Comparison of ENCODE assay signal across 13 mouse cellular contexts in the genomic region with DNA sequence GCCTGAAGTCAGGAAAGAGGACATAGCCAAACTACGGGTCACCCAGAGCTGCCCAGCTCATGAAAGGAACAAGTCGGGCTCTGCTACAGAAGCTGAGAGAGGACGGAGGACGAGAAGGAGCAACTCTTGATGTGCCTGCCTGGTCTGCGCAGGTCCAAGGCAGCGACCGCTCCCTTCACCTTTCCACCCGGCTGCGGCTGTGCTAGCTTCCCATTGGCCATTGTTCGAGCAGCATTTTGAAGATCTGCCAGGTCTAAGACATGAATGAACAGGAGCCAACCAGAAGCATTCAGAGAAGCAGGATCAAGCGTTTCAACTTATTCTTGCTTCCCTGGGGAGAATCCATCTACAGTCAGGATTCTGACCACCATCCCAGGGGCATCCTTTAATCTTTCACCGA.
A peak's percentile ranks its signal among the peaks of the same experiment; 100 is the strongest.
DNase-seq lines count a peak whose midpoint lies in the region; ATAC-seq and TF ChIP-seq lines count a peak whose summit lies in the region.
"Had no signal": no experiment of that assay in that cellular context is flagged by ENCODE, and none has a peak within 500 bp of the region (broad histone marks: within the 10 kb centered on the region; RNA-seq: fewer than 3 reads in every experiment).

No protein-coding gene starts in this region.

- H3K27me3 ChIP-seq in hindbrain, postnatal 0 days (ENCODE audit: insufficient read depth, low read length): no peaks in the 10 kb centered on the region
- peaks cover 31% of the 10 kb centered on the region for H3K27me3 ChIP-seq in hindbrain, embryonic 13.5 days
- H3K27me3 ChIP-seq in testis, adult 2 months (ENCODE audit: control insufficient read depth, insufficient read depth, low read length): no peaks in the 10 kb centered on the region
- 0 out of 2 replicates have a peak, but pooled peaks cover 3% of the 10 kb centered on the region for H3K27me3 ChIP-seq in stomach, embryonic 15.5 days (replicated peaks)
- H3K27me3 ChIP-seq in heart, embryonic 10.5 days (ENCODE audit: insufficient read depth, poor library complexity, severe bottlenecking): peaks cover 81% of the 10 kb centered on the region
- H3K27me3 ChIP-seq: Patski had no signal

- no peak for TF ChIP-seq CTCF in hindbrain, postnatal 0 days (IDR thresholded peaks at IDR 0.05; ENCODE audit: low read depth)
- TF ChIP-seq CTCF in lung, adult 2 months (IDR thresholded peaks at IDR 0.05; ENCODE audit: insufficient read depth, low read length): no peak
- TF ChIP-seq CTCF in testis, adult 2 months (IDR thresholded peaks at IDR 0.05; ENCODE audit: control insufficient read depth, insufficient read depth, insufficient replicate concordance, low read depth, low read length): no peak

- no peak for TF ChIP-seq POLR2A in lung, adult 2 months (IDR thresholded peaks at IDR 0.05; ENCODE audit: borderline replicate concordance, extremely low read depth, low read depth, low read length)
- no peak for TF ChIP-seq POLR2A in testis, adult 2 months (IDR thresholded peaks at IDR 0.05; ENCODE audit: control insufficient read depth, low read depth, low read length)

- no peaks in the 10 kb centered on the region for H3K36me3 ChIP-seq in hindbrain, postnatal 0 days (ENCODE audit: insufficient read depth, low read length)
- no peaks in the 10 kb centered on the region for H3K36me3 ChIP-seq in hindbrain, embryonic 13.5 days
- no peaks in the 10 kb centered on the region for H3K36me3 ChIP-seq in testis, adult 2 months (ENCODE audit: control insufficient read depth, insufficient read depth, low read length)
- H3K36me3 ChIP-seq in stomach, embryonic 15.5 days: no peaks in the 10 kb centered on the region
- no peaks in the 10 kb centered on the region for H3K36me3 ChIP-seq in heart, embryonic 10.5 days
- H3K36me3 ChIP-seq: embryonic facial prominence, embryonic 12.5 days; forebrain, embryonic 12.5 days; heart, embryonic 15.5 days; liver, embryonic 13.5 days had no signal

- no peak overlapping the region for H3K27ac ChIP-seq in hindbrain, postnatal 0 days
- no peak overlapping the region for H3K27ac ChIP-seq in hindbrain, embryonic 13.5 days
- H3K27ac ChIP-seq in testis, adult 2 months (ENCODE audit: control insufficient read depth, insufficient read depth, low read depth, low read length): no peak overlapping the region
- peak overlapping the region; percentile 48; the same call in 1 of the 2 replicates for H3K27ac ChIP-seq in stomach, embryonic 15.5 days
- H3K27ac ChIP-seq in heart, embryonic 10.5 days: no peak overlapping the region
- H3K27ac ChIP-seq: embryonic facial prominence, embryonic 12.5 days; forebrain, embryonic 12.5 days; heart, embryonic 15.5 days; liver, embryonic 13.5 days had no signal

- H3K4me1 ChIP-seq in hindbrain, postnatal 0 days (ENCODE audit: insufficient read depth, low read length): no peaks in the 10 kb centered on the region
- peaks cover 5% of the 10 kb centered on the region; the same call in 1 of the 2 replicates for H3K4me1 ChIP-seq in hindbrain, embryonic 13.5 days (replicated peaks)
- H3K4me1 ChIP-seq in lung, adult 2 months (ENCODE audit: control insufficient read depth, insufficient read depth, low read length): no peaks in the 10 kb centered on the region
- H3K4me1 ChIP-seq in testis, adult 2 months (ENCODE audit: control insufficient read depth, insufficient read depth, low read length): peaks cover 7% of the 10 kb centered on the region; the same call in 1 of the 2 replicates
- H3K4me1 ChIP-seq in stomach, embryonic 15.5 days: peaks cover 6% of the 10 kb centered on the region; the same call in 1 of the 2 replicates
- peaks cover 19% of the 10 kb centered on the region for H3K4me1 ChIP-seq in heart, embryonic 10.5 days
- H3K4me1 ChIP-seq: embryonic facial prominence, embryonic 12.5 days; forebrain, embryonic 12.5 days; liver, embryonic 13.5 days had no signal

- 57% methylated on average over 12 of the region's 12 CpGs for WGBS in hindbrain, postnatal 0 days
- 71% methylated on average over 12 of the region's 12 CpGs for WGBS in hindbrain, embryonic 13.5 days
- 49% methylated on average over 12 of the region's 12 CpGs for WGBS in lung, adult 2 months
- 54% methylated on average over 12 of the region's 12 CpGs for WGBS in stomach, embryonic 15.5 days
- WGBS in heart, embryonic 10.5 days: 68% methylated on average over 12 of the region's 12 CpGs

- no peak overlapping the region for H3K4me3 ChIP-seq in hindbrain, postnatal 0 days (ENCODE audit: low read length)
- H3K4me3 ChIP-seq in hindbrain, embryonic 13.5 days: no peak overlapping the region
- no peak overlapping the region for H3K4me3 ChIP-seq in lung, adult 2 months (replicated peaks; ENCODE audit: extremely low read depth, low read depth, low read length)
- H3K4me3 ChIP-seq in testis, adult 2 months (ENCODE audit: control insufficient read depth, low read depth, low read length): peak overlapping the region; percentile 66; the same call in 1 of the 2 replicates
- H3K4me3 ChIP-seq in stomach, embryonic 15.5 days (replicated peaks): no peak overlapping the region
- H3K4me3 ChIP-seq in heart, embryonic 10.5 days: no peak overlapping the region
- H3K4me3 ChIP-seq: liver, embryonic 13.5 days had no signal

- 0 out of 2 replicates have a peak overlapping the region, but pooled peaks have one; percentile 48 for H3K4me2 ChIP-seq in hindbrain, postnatal 0 days (ENCODE audit: low read depth, low read length)
- H3K4me2 ChIP-seq in hindbrain, embryonic 13.5 days: no peak overlapping the region
- peak overlapping the region; percentile 61 for H3K4me2 ChIP-seq in stomach, embryonic 15.5 days

- ATAC-seq in hindbrain, postnatal 0 days: no peak
- ATAC-seq in hindbrain, embryonic 13.5 days (ENCODE audit: low FRiP score): no peak
- no peak for ATAC-seq in stomach, embryonic 15.5 days (ENCODE audit: insufficient read depth, low FRiP score, low read depth)
- ATAC-seq: Patski had no signal

- no peaks in the 10 kb centered on the region for H3K9me3 ChIP-seq in hindbrain, postnatal 0 days (ENCODE audit: low read length)
- no peaks in the 10 kb centered on the region for H3K9me3 ChIP-seq in hindbrain, embryonic 13.5 days
- H3K9me3 ChIP-seq in stomach, embryonic 15.5 days: no peaks in the 10 kb centered on the region
- no peaks in the 10 kb centered on the region for H3K9me3 ChIP-seq in heart, embryonic 10.5 days
- H3K9me3 ChIP-seq: embryonic facial prominence, embryonic 12.5 days; forebrain, embryonic 12.5 days; heart, embryonic 15.5 days; liver, embryonic 13.5 days had no signal

- H3K9ac ChIP-seq in hindbrain, postnatal 0 days (replicated peaks; ENCODE audit: low read length): no peak overlapping the region
- H3K9ac ChIP-seq in hindbrain, embryonic 13.5 days: no peak overlapping the region
- H3K9ac ChIP-seq in stomach, embryonic 15.5 days: no peak overlapping the region
- H3K9ac ChIP-seq: embryonic facial prominence, embryonic 12.5 days; forebrain, embryonic 12.5 days; heart, embryonic 15.5 days; liver, embryonic 13.5 days had no signal

- no peak for DNase-seq in hindbrain, postnatal 0 days (ENCODE audit: low spot score)
- peak; percentile 10 to 19 for DNase-seq in lung, adult 18-20 months
- no peak for DNase-seq in lung, adult 2 months
- no peak for DNase-seq in testis, postnatal 14 days (ENCODE audit: low spot score)
- no peak for DNase-seq in heart, embryonic 10.5 days (ENCODE audit: low spot score)

Comparison
In these comparisons a context has a peak if more than half of its experiments do, and no peak if none do; other contexts are left out.
1. DNase-seq: peak in lung, adult 18-20 months (2 of 2); none in hindbrain, postnatal 0 days (single experiment), lung, adult 2 months (single experiment), testis, postnatal 14 days (single experiment) and heart, embryonic 10.5 days (single experiment).